Mouse (Mus musculus) layer of hippocampus, adult 2 months (tissue): ENCODE results near the gene Mlxip. TPM values are rescaled to one million over a fixed set of nuclear protein-coding genes. Genes with fewer than 3 reads are reported as not detected.

ENCODE experiments used
- DNase-seq, 2 experiments: peaks; one replicate each; pipeline ENCODE4 v3.0.0; 2022; ENCODE audit warnings: low spot score in 2 of 2
- H3K27ac ChIP-seq: fragments of 200-600 bp; 2 replicates; pipeline ENCODE4 v1.8.1; 2022
- H3K4me3 ChIP-seq: fragments of 200-600 bp; 2 replicates; pipeline ENCODE4 v1.8.1; 2022; ENCODE audit warnings: mild to moderate bottlenecking
- CTCF ChIP-seq: fragments of 200-600 bp; conservative IDR thresholded peaks from 2 replicates; pipeline ENCODE4 v1.8.1; 2022; ENCODE audit warnings: antibody characterized with exemption, mild to moderate bottlenecking, moderate library complexity
- total RNA-seq, 2 experiments: library from RNA; stranded (reverse); gene quantifications; 2 replicates each; pipeline ENCODE4 v1.2.3; 2021

Mlxip gene
- total RNA-seq, 2 experiments from 2014 or later = 17.7 to 18.3 TPM

GRCm38 (mm10) chr5:123416566-123417518, 22.2 kb downstream of the Mlxip start:
- TF ChIP-seq CTCF = no peak
- no peak for DNase-seq
- Histone ChIP-seq H3K27ac (peak overlapping the region; percentile 64), H3K4me3 (no peak overlapping the region)

DNA sequence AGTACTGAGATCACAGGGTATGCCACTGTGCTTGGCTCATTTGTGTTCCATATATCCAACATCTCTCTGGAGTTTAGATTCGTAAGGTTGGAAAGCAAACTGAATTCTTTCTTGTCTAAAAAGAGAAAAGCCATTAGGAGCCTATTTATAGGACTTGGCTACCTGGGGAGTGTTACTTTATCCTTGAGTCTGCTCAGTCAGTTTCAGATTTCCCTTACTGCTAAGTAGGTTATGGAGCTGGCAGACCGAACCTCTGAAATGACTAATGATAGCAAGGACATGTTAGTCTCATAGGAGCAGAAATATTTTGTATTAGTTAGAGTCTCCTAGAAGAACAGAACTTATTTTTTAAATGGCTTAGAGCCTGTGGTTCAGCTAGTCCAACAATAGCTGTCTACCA, 29.3 kb downstream of the Mlxip start:
- no peak for TF ChIP-seq CTCF
- no peak overlapping the region for H3K27ac ChIP-seq
- no peak for DNase-seq
- no peak overlapping the region for H3K4me3 ChIP-seq

GRCm38 (mm10) chr5:123427556-123427955, 33.0 kb downstream of the Mlxip start:
- Histone ChIP-seq H3K4me3 (no peak overlapping the region), H3K27ac (no peak overlapping the region)
- no peak for DNase-seq
- no peak for TF ChIP-seq CTCF

- TF ChIP-seq CTCF = no peak
Measured at GRCm38 (mm10) chr5:123431524-123432304, 37.1 kb downstream of the Mlxip start.

DNA sequence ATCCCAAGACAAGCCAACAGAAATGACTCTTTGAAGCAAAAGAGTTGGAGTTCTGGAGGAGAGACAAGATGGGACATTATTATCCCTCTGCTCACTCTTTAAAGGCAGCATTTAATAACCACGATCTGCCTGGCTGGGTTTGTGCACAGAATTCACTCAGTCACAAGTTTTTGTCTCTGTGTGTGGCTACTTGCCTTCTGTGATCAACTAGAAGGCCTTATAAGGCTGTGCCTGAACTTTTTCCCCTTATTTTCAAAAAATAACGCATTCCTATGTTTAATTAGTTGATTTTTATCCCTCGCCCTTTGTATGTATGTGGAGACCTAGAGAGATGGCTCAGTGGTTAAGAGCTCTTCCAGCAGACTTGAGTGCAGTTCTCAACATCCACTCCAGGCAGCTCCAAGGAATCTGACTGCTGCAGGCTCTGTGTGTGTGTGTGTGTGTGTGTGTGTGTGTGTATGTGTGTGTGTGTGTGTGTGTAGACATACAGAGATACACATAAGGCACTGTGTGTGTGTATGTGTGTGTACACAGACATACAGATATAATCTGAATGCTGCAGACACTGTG, 37.8 kb downstream of the Mlxip start:
- no peak for TF ChIP-seq CTCF
- peak in 1 of 2 experiments; percentile 14 for DNase-seq
- Histone ChIP-seq H3K27ac (peak overlapping the region; percentile 9; the same call in 1 of the 2 replicates), H3K4me3 (no peak overlapping the region)

More at GRCm38 (mm10) chr5:123431524-123432304, 37.1 kb downstream of the Mlxip start:
- Histone ChIP-seq H3K4me3 (no peak overlapping the region), H3K27ac (peak overlapping the region; percentile 9)
- peak in 1 of 2 experiments; percentile 46 for DNase-seq

DNA sequence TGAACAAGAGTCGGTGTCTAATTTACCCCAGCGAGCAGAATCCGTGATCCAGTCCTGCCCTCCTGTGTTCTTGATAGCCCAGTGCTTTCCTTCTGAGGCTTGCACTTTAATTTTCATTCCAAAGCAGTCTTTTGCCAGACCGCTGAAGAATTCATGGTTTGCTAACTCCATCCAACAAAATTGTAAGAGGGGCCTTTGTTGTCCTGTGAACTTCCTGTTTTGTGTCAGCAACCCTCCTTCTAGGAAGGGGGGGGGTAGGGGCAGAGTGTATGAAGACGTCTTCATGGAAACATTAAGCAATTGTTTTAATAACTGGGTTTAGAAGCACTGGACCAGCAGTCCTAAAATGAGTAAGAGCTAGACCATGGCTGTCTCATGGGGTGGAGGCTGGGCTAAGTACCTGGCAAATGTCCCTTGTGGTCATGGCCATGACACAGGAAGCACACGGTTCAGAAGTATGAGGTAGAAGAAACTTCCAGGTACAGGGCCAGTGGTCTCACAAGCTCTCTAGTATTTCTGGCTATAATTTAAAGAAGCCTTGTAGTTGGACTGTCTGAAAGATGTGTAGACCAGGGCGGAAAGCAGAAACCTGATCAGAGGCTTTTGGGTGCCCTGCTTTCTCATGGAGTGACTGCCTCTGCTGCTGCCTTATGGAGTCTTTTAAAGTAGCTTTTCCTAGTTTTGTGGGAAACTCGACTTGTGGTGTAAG, 41.6 kb downstream of the Mlxip start:
- Histone ChIP-seq H3K27ac (peak overlapping the region; percentile 53; the same call in 1 of the 2 replicates), H3K4me3 (no peak overlapping the region)
- no peak for DNase-seq
- peak; percentile 53 for TF ChIP-seq CTCF

DNA sequence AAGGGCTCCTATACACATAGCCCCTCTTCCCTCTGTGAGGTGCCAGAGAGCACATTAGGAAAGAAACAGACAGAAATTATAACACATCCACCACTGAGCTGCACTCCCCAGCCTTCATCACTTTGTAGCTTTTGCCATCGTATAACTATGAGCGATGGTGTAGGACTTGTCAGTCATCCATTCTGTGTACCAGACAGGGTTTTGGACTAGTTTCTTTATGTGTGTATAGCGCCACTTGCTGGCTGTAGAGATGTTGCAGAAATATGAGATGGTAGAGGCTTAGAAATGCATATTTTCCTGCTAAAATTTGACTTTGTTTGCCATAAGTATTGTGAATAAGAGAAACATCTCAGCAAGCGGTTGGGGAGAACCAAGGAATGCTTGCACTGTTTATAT, 42.2 kb downstream of the Mlxip start:
- peak; percentile 41 to 61 for DNase-seq
- peak; percentile 92 for TF ChIP-seq CTCF
- no peak overlapping the region for H3K4me3 ChIP-seq
- H3K27ac ChIP-seq = peak overlapping the region; percentile 53; the same call in 1 of the 2 replicates

- no peak for DNase-seq
- no peak for TF ChIP-seq CTCF
- H3K4me3 ChIP-seq = no peak overlapping the region
- H3K27ac ChIP-seq = no peak overlapping the region
Measured at GRCm38 (mm10) chr5:123438381-123438780, 43.8 kb downstream of the Mlxip start.

- Histone ChIP-seq H3K27ac (no peak overlapping the region), H3K4me3 (no peak overlapping the region)
- DNase-seq = no peak
- TF ChIP-seq CTCF = no peak
Measured at GRCm38 (mm10) chr5:123439312-123439711, 44.7 kb downstream of the Mlxip start.

DNA sequence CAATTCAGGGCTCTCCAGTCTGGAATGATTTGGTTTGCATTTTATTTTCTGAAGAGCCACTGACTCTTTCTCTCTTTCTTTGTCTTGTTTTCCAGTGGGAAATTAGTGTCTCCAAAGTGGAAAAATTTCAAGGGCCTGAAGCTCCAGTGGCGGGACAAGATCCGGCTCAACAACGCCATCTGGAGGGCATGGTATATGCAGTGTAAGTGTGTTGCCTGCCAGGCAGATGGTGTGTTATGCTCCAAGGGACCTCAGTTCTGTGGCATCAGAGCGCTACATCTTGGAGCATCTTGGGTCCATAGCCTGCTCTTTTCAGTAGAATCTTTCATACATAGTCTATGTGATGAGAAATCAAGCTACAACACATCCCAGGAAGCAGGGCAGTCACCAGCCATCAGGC, 45.3 kb downstream of the Mlxip start:
- no peak overlapping the region for H3K4me3 ChIP-seq
- DNase-seq = peak in 1 of 2 experiments; percentile 44
- H3K27ac ChIP-seq = no peak overlapping the region
- TF ChIP-seq CTCF = peak; percentile 67

GRCm38 (mm10) chr5:123440664-123441063, 46.1 kb downstream of the Mlxip start:
- peak; percentile 68 for TF ChIP-seq CTCF
- peak in 1 of 2 experiments; percentile 32 for DNase-seq
- no peak overlapping the region for H3K27ac ChIP-seq
- H3K4me3 ChIP-seq = no peak overlapping the region

GRCm38 (mm10) chr5:123442283-123442682, 47.7 kb downstream of the Mlxip start:
- Histone ChIP-seq H3K27ac (no peak overlapping the region), H3K4me3 (no peak overlapping the region)
- no peak for DNase-seq
- TF ChIP-seq CTCF = no peak

DNA sequence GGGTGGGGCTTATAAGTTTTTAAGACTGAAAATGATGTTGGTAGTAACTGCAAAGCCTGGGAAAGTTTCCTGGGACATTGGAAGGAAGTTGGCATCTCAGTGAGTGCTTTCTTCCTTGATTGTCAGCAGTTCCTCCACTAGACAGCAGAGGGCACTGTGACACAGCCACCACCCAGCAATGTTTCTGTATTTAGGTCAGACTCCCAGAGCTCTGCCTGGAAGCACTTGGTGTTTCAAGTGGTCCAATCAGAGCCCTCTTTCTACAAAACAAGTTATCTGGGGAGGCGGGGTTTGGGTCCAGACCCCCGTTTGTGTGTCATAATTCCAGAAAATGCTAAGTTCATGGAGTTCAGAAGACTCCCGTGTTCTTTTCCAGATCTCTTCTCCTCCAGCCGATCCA, 49.5 kb downstream of the Mlxip start:
- peak; percentile 99; the same call in 1 of the 2 replicates for TF ChIP-seq CTCF
- Histone ChIP-seq H3K4me3 (no peak overlapping the region), H3K27ac (no peak overlapping the region)
- DNase-seq = peak; percentile 40 to 78
